Mouse (Mus musculus): ENCODE measurements around the gene Cyp21a1.
A peak's percentile ranks its signal among the peaks of the same experiment; 100 is the strongest.
"Not testable (repeated sequence)": the region's sequence is repeated elsewhere in the genome, so short reads cannot be mapped to it uniquely, and the experiment has no call there.

Gene Cyp21a1

GRCm38 (mm10) chr17:34804301-34804700, at the start of gene Cyp21a1:
TSS of gene Cyp21a1 (minus strand) at chr17:34804561.
- DNase-seq (ENCODE audit: low spot score in 2 of 2), result not testable (repeated sequence)

- DNase-seq (ENCODE audit: low spot score in 2 of 2), result no peak
Measured at GRCm38 (mm10) chr17:34853511-34853910, 49.1 kb upstream of the Cyp21a1 start.

- no peak for DNase-seq (ENCODE audit: low spot score in 2 of 2)
Measured at GRCm38 (mm10) chr17:34850517-34851125, 46.3 kb upstream of the Cyp21a1 start.

GRCm38 (mm10) chr17:34849722-34850516, 45.6 kb upstream of the Cyp21a1 start, which contains the start of the genes Skiv2l and Nelfe:
TSS of gene Skiv2l (minus strand) at chr17:34850210.
TSS of gene Nelfe (plus strand) at chr17:34850391.
- DNase-seq (ENCODE audit: low spot score in 2 of 2), result peak; percentile 96 to 98

DNA sequence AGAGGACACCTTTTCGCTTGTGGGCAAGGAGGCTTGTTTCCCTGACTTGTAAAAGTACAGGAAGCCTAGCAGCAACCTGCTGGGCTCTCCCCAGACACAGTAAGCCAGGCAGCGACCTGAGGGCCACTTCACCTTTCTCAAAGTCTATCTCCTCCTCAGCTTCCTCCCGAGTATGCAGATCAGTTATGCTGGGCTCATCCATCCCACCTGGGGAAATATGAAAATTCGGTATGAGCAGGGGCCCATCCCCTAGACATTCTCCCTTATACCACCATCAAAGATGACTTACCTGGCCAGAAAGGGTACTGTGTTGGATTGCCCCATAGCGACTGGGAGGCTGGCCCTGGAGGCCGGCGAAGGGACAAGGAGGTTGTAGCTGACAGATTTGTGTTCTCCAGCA, 43.3 kb upstream of the Cyp21a1 start:
- DNase-seq (ENCODE audit: low spot score in 2 of 2), result no peak

- DNase-seq (ENCODE audit: low spot score in 2 of 2), result no peak
Measured at GRCm38 (mm10) chr17:34847192-34847591, 42.8 kb upstream of the Cyp21a1 start.

- no peak for DNase-seq (ENCODE audit: low spot score in 2 of 2)
Measured at GRCm38 (mm10) chr17:34844884-34845283, 40.5 kb upstream of the Cyp21a1 start.

DNA sequence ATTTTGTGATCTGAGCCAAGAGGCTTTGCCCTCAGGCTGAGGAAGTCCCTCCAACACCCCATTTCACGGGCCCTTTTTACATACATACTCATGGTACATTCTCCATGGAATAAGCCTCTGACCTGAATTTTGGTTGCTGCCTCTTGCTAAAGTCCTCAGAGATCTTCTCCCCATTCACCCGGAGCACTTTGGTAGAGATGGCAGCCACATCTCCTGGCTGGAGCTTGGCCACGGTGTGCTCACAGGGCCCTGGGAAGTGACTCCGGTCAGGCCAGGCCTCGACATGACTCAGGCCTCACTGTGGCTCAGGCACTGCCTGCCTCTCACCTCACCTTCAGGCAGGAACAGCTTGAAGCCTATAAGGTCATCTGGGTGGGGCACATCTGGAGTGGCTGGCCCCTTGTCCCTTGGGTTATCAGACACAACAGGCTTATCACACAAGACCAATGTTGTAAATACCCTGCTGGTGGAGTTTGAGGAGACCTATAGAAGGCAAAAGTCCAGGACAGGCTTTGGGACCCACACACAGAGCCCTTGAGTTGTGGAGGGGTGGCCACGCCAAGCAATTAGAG, 36.5 kb upstream of the Cyp21a1 start:
- DNase-seq (ENCODE audit: low spot score in 2 of 2), result no peak

DNA sequence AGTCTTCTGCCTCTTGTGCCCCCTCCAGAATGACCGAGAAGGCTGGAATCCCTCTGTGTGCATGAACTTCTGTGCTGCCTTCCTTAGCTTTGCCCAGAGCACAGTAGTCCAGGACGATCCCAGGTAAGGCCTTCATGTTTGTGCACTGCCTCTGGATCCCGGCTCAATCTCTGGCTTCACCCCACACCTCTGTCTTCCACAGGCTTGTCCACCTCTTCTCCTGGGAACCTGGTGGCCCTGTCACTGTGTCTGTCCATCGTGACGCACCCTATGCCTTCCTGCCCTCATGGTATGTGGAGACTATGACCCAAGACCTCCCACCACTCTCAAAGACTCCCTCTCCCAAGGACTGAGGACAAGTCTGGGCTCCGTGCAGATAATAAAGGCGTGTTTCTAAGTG, 34.4 kb upstream of the Cyp21a1 start:
- no peak for DNase-seq (ENCODE audit: low spot score in 2 of 2)

GRCm38 (mm10) chr17:34837464-34838324, 33.3 kb upstream of the Cyp21a1 start:
- DNase-seq (ENCODE audit: low spot score in 2 of 2), result no peak

DNA sequence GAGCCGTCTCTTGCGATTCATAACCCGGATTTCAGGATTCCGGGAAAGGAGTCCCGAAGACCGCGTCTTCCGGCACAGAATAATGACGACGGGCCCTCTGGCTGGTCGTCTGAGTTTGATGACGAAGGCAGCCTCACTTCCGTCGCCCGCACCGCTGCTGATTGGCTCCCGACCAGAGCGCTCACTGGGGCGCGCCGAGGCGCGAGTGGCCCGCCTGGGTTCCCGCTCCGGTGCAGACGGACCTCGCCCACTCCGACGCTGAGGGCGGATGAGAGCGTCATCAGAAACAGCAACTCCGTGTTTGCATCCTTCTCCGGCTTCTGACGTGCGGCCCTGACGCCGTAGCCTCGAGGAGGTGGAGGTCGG, 32.5 kb upstream of the Cyp21a1 start, which contains the start of the genes Stk19 and Dxo:
Stk19 (minus strand) TSS at position 90 of the 366 bp plus-strand sequence.
Dxo (plus strand) TSS at position 164 of the 366 bp plus-strand sequence.
- DNase-seq (ENCODE audit: low spot score in 2 of 2), result peak; percentile 92 to 95

DNA sequence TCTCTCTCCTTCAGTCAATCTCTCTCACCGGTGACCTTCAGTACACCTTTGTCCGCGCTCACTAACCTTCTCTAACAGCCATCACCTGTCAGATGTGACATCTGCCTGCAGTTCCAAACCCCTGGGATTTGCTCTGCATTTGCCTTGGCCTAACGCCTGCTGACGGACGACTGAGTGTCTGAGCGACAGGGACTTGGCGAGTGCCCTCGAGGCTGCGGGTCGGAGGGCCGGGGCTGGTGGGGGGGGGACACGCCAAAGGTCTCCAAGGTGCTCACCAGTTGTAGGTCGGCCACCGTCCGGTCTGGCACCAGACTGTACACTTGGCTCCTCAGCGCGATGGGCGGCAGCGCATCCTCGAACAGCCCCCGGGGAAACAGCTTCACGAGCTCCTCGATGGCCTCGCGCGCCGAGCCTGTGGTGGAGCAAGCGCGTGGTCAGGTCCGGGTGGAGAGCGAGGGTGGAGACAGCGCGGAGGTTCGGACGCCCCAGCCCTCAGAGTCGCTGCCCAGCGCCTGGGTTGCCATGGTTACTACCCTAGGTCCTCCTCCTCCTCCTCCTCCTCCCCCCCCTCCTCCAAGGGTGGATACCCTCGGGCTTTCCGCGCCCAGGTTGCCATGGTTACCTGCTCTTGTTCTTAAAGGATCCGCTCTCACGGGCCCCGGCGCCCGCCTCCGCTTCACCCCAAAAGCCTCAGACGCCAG, 31.9 kb upstream of the Cyp21a1 start:
- no peak for DNase-seq (ENCODE audit: low spot score in 2 of 2)

GRCm38 (mm10) chr17:34830776-34831175, 26.4 kb upstream of the Cyp21a1 start:
- DNase-seq (ENCODE audit: low spot score in 2 of 2), result not testable (repeated sequence)

DNA sequence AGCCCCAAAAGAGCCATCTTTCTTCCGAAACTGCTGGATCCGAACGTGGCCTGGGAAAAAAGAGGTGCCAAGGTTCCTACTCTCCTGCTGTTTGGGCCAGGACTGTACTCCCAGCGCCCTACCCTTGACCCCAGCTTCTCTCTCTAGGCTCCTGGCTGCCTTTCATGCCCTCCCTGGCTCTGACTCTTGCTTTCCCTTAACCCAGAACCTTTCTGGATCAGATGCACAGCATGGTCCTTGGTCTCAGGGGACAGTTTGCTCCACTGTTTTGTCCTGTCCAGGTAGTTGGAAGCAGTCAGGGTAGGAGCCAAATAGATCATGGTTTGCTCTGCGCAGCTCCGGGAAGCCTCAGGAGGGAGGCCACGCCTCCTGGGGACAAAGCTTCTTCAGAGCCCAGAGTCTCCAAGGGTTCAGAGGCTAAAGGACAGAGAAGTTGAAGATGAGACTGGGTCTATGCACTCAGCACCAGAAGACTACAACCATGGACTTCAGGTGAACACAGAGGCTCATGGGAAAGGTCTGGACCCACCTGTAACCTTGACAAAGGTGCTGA, 10.5 kb upstream of the Cyp21a1 start:
- DNase-seq (ENCODE audit: low spot score in 2 of 2), result no peak

GRCm38 (mm10) chr17:34813747-34814146, 9.4 kb upstream of the Cyp21a1 start:
- peak in 1 of 2 experiments; percentile 36 for DNase-seq (ENCODE audit: low spot score in 2 of 2)

DNA sequence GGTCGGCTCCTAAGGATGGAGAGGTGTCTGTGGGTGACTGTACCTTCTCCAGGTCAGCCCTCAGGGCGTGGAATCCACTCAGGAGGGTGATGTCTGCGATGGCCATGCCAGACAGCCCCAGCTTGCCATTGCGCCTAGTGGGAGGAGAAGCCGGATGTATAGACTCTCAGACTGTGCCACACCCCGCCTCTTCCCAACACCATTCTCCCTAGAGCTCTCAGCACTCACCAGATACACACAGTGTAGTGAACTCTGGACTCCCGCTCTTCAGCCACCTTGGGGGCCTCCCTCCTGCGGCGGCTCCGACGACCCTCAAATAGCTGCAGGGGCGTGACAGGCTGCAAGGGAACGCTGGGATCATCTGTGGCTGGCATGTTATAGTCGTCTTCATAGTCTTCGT, 6.9 kb upstream of the Cyp21a1 start:
- no peak for DNase-seq (ENCODE audit: low spot score in 2 of 2)

DNA sequence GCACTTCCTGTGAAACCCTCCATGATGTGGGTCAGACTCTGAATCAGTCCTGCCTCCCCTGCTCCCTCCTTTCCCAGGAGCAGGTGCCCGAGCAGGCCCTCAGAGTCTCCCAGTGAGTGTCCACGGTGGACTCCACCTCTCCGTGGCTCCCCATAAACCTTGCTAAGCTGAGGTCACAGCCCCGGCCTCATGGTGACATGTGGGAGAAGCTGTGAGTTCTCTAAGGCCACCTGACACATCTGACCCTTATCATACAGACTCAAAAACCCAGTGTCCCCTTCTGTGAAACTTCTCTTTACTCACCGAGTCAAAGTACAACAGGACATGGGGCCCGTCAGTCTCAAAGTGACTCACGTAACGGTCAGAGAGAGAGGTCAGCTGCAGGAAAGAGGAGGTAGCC, 6.5 kb upstream of the Cyp21a1 start:
- not testable (repeated sequence) for DNase-seq (ENCODE audit: low spot score in 2 of 2)

DNA sequence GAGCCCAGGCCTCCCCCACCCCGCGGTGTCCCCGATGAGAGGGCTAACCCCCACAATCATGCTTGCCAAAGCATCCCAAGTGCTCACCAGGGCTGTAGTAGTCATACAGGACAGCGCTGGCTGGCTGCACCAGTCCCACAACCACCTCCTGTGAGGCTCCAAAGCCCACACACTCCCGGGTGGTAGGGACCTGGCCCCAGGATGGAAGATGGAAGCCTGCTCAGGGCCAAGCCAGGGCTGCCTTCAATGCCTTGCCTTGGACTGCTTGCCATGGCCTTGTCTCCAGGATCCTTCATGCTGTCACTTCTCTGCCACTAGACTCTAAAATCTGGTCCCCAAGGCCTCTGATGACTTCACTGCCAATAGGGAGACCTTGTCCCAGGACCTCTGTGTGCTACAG, 6.0 kb upstream of the Cyp21a1 start:
- not testable (repeated sequence) for DNase-seq (ENCODE audit: low spot score in 2 of 2)

- no peak for DNase-seq (ENCODE audit: low spot score in 2 of 2)
Measured at GRCm38 (mm10) chr17:34808599-34809205, 4.3 kb upstream of the Cyp21a1 start.

DNA sequence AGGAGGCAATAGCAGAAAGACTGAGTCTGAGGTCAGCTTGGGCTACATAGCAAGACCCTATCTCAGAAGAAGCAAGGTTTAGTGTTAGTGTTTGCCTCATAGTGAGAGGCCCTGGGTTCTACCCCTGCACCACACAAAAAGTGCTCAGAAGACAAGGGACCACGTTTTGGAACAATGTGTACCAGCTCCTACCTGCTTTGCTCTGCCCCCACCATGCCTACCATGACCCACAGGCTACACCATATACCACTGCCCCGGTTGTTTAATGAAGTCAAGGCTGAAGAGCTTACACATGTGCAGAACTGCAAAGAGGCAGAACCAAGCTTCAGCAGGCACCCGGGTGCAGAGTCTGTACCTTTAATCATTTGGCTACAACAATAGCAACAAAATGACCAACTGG, 2.8 kb upstream of the Cyp21a1 start:
- no peak for DNase-seq (ENCODE audit: low spot score in 2 of 2)

Data from natural killer cell, adult 2 months (primary cell).